Mouse (Mus musculus) left cerebral cortex, postnatal 25 days (tissue): Measurements from ENCODE around the gene Olfr661. TPM values are rescaled to one million over a fixed set of nuclear protein-coding genes. Genes with fewer than 3 reads are reported as not detected.

Experiments used
- DNase-seq, 2 experiments: peaks; one replicate each; pipeline ENCODE4 v3.0.0; 2022; ENCODE audit warnings: low spot score in 2 of 2, mixed read lengths in 1 of 2
- intact Hi-C: fragments of 180-260 bp; cut with DNase I; formaldehyde crosslinking; loops from one replicate; pipeline ENCODE4 v1.15.1; 2025
- total RNA-seq, 2 experiments: library from RNA; stranded (reverse); gene quantifications; 2 replicates each; pipeline ENCODE4 v1.2.3; 2021

Olfr661 gene
- total RNA-seq, result not detected

- no peak for DNase-seq
- intact Hi-C loops, result no loop called here
These were observed at the start of gene Olfr661 for GRCm38 (mm10) chr7:104686201-104686600. Gene Olfr661, plus strand, starts transcription at chr7:104686501.

DNA sequence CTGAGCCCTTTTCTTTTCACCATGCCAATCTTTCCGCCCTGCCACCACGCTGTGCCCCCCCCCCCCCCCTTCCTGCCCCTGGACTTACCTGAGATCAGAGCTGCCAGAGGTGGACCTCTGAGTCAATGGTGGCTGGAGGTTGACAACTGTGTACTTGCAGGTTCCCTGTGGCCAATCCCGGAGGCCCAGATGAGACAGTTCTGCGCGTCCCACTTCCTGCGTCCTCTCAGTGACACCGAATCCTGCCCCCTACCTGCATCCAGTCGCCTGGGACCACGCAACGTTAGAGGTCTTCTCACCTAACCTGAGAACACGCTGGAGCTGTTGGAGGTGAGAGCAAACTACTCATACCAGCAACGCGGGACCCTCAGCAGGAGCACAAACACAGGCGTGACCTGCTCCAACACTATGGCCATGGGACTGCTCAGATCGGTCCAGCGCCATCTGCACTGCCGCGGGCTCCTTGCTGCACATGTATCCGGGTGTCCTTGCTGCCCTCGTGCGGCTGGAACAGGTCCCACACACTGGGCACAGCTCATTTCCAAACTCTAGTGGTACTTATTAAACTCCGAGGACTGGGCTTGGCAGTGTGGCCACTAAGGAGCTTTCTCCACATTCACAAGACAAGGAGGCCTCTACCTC is 39.3 kb upstream of the Olfr661 start, which contains the start of gene Olfr658:
TSS of gene Olfr658 (minus strand) at position 465 of the 642 bp plus-strand sequence.
- peak; percentile 6 to 9 for DNase-seq
- intact Hi-C loops, result no loop called here

- DNase-seq, result no peak
- intact Hi-C loops, result no loop called here
These were observed 19.8 kb upstream of the Olfr661 start, which contains the start of gene Olfr659 for GRCm38 (mm10) chr7:104666453-104666852. Gene Olfr659, plus strand, starts transcription at chr7:104666753.

Other genes starting within 250 kb of the Olfr661 start
- gene Trim30a, start 221.3 kb upstream of the Olfr661 start, total RNA-seq, result 1 to 10 TPM in 1 of 2 experiments, under 1 TPM in 1; 0.82 to 1.3 TPM
- under 1 TPM in 1 of 2 experiments, not detected in 1; 0.27 TPM for gene Trim30d, start 178.7 kb upstream of the Olfr661 start, total RNA-seq
- gene Olfr651, start 136.4 kb upstream of the Olfr661 start, total RNA-seq, result not detected
- gene Olfr652, start 125.6 kb upstream of the Olfr661 start, total RNA-seq, result not detected
- not detected for gene Olfr653, start 109.2 kb upstream of the Olfr661 start, total RNA-seq
- gene Olfr654, start 99.5 kb upstream of the Olfr661 start, total RNA-seq, result not detected
- gene Olfr655, start 84.7 kb upstream of the Olfr661 start, total RNA-seq, result not detected
- gene Olfr656, start 72.5 kb upstream of the Olfr661 start, total RNA-seq, result not detected
- not detected for gene Olfr657, start 61.7 kb upstream of the Olfr661 start, total RNA-seq
- not detected for gene Olfr658, start 39.2 kb upstream of the Olfr661 start, total RNA-seq
- not detected for gene Olfr659, start 19.7 kb upstream of the Olfr661 start, total RNA-seq
- not detected for gene Usp17le, start 91.0 kb downstream of the Olfr661 start, total RNA-seq
- not detected for gene Usp17lb, start 156.1 kb downstream of the Olfr661 start, total RNA-seq
- gene Usp17la, start 170.5 kb downstream of the Olfr661 start, total RNA-seq, result not detected
- gene Olfr665, start 191.5 kb downstream of the Olfr661 start, total RNA-seq, result not detected
- not detected for gene Olfr666, start 209.5 kb downstream of the Olfr661 start, total RNA-seq
- not detected for gene Olfr667, start 235.0 kb downstream of the Olfr661 start, total RNA-seq
- gene Olfr668, start 241.6 kb downstream of the Olfr661 start, total RNA-seq, result not detected
- not detected for gene Olfr669, start 247.7 kb downstream of the Olfr661 start, total RNA-seq